Mouse (Mus musculus): ENCODE results near the gene Ctnna3. TPM values are rescaled to one million over a fixed set of nuclear protein-coding genes. Genes with fewer than 3 reads are reported as not detected.

Gene Ctnna3
- polyA plus RNA-seq, 1 experiment, result 1.2 TPM

GRCm38 (mm10) chr10:63652887-63653286, 223.0 kb downstream of the Ctnna3 start:
- WGBS, result 85% methylated on average over 9 of the region's 9 CpGs
- no peak for TF ChIP-seq POLR2A (IDR thresholded peaks at IDR 0.05; ENCODE audit: borderline replicate concordance, control insufficient read depth, low read depth, low read length)
- no peak for TF ChIP-seq CTCF (IDR thresholded peaks at IDR 0.05; ENCODE audit: control insufficient read depth, insufficient read depth, low read length)
- Histone ChIP-seq H3K4me1 (ENCODE audit: control insufficient read depth, insufficient read depth, low read length) (no peaks in the 10 kb centered on the region; the same call in 1 of the 2 replicates), H3K27ac (ENCODE audit: control insufficient read depth, insufficient read depth, low read depth, low read length, poor library complexity) (no peak overlapping the region), H3K4me3 (replicated peaks; ENCODE audit: control insufficient read depth, low read depth, low read length) (no peak overlapping the region)

- 80% methylated on average over 3 of the region's 3 CpGs for WGBS
- Histone ChIP-seq H3K27ac (ENCODE audit: control insufficient read depth, insufficient read depth, low read depth, low read length, poor library complexity) (no peak overlapping the region), H3K4me1 (ENCODE audit: control insufficient read depth, insufficient read depth, low read length) (no peaks in the 10 kb centered on the region; the same call in 1 of the 2 replicates), H3K4me3 (replicated peaks; ENCODE audit: control insufficient read depth, low read depth, low read length) (no peak overlapping the region)
- TF ChIP-seq CTCF (IDR thresholded peaks at IDR 0.05; ENCODE audit: control insufficient read depth, insufficient read depth, low read length) (no peak), POLR2A (IDR thresholded peaks at IDR 0.05; ENCODE audit: borderline replicate concordance, control insufficient read depth, low read depth, low read length) (no peak)
These were observed 223.7 kb downstream of the Ctnna3 start for GRCm38 (mm10) chr10:63653571-63653970.

GRCm38 (mm10) chr10:63654560-63654959, 224.7 kb downstream of the Ctnna3 start:
- Histone ChIP-seq H3K4me3 (replicated peaks; ENCODE audit: control insufficient read depth, low read depth, low read length) (no peak overlapping the region), H3K27ac (ENCODE audit: control insufficient read depth, insufficient read depth, low read depth, low read length, poor library complexity) (no peak overlapping the region), H3K4me1 (ENCODE audit: control insufficient read depth, insufficient read depth, low read length) (no peaks in the 10 kb centered on the region; the same call in 1 of the 2 replicates)
- WGBS, result 76% methylated on average over 5 of the region's 5 CpGs
- TF ChIP-seq POLR2A (IDR thresholded peaks at IDR 0.05; ENCODE audit: borderline replicate concordance, control insufficient read depth, low read depth, low read length) (no peak), CTCF (IDR thresholded peaks at IDR 0.05; ENCODE audit: control insufficient read depth, insufficient read depth, low read length) (no peak)

- TF ChIP-seq POLR2A (IDR thresholded peaks at IDR 0.05; ENCODE audit: borderline replicate concordance, control insufficient read depth, low read depth, low read length), result no peak
- Histone ChIP-seq H3K27ac (ENCODE audit: control insufficient read depth, insufficient read depth, low read depth, low read length, poor library complexity) (no peak overlapping the region), H3K4me3 (replicated peaks; ENCODE audit: control insufficient read depth, low read depth, low read length) (no peak overlapping the region), H3K4me1 (ENCODE audit: control insufficient read depth, insufficient read depth, low read length) (no peaks in the 10 kb centered on the region)
- WGBS, result 80% methylated on average over 6 of the region's 6 CpGs
These were observed 246.4 kb downstream of the Ctnna3 start for GRCm38 (mm10) chr10:63676343-63676742.

GRCm38 (mm10) chr10:63689233-63689632, 259.3 kb downstream of the Ctnna3 start:
- TF ChIP-seq CTCF (IDR thresholded peaks at IDR 0.05; ENCODE audit: control insufficient read depth, insufficient read depth, low read length) (no peak), POLR2A (IDR thresholded peaks at IDR 0.05; ENCODE audit: borderline replicate concordance, control insufficient read depth, low read depth, low read length) (no peak)
- Histone ChIP-seq H3K27ac (ENCODE audit: control insufficient read depth, insufficient read depth, low read depth, low read length, poor library complexity) (no peak overlapping the region), H3K4me1 (ENCODE audit: control insufficient read depth, insufficient read depth, low read length) (no peaks in the 10 kb centered on the region), H3K4me3 (replicated peaks; ENCODE audit: control insufficient read depth, low read depth, low read length) (no peak overlapping the region)
- WGBS, result 52% methylated on average over 3 of the region's 3 CpGs

GRCm38 (mm10) chr10:63689651-63690050, 259.8 kb downstream of the Ctnna3 start:
- WGBS, result 61% methylated on average over 4 of the region's 4 CpGs
- Histone ChIP-seq H3K4me3 (replicated peaks; ENCODE audit: control insufficient read depth, low read depth, low read length) (no peak overlapping the region), H3K27ac (ENCODE audit: control insufficient read depth, insufficient read depth, low read depth, low read length, poor library complexity) (no peak overlapping the region), H3K4me1 (ENCODE audit: control insufficient read depth, insufficient read depth, low read length) (no peaks in the 10 kb centered on the region)
- TF ChIP-seq CTCF (IDR thresholded peaks at IDR 0.05; ENCODE audit: control insufficient read depth, insufficient read depth, low read length) (no peak), POLR2A (IDR thresholded peaks at IDR 0.05; ENCODE audit: borderline replicate concordance, control insufficient read depth, low read depth, low read length) (no peak)

GRCm38 (mm10) chr10:63692039-63692438, 262.1 kb downstream of the Ctnna3 start:
- no peak overlapping the region for H3K27ac ChIP-seq (ENCODE audit: control insufficient read depth, insufficient read depth, low read depth, low read length, poor library complexity)
- H3K4me3 ChIP-seq (replicated peaks; ENCODE audit: control insufficient read depth, low read depth, low read length), result no peak overlapping the region
- no peak for TF ChIP-seq POLR2A (IDR thresholded peaks at IDR 0.05; ENCODE audit: borderline replicate concordance, control insufficient read depth, low read depth, low read length)
- 0 out of 2 replicates have a peak, but pooled peaks have one; percentile 20 for TF ChIP-seq CTCF (IDR thresholded peaks at IDR 0.05; ENCODE audit: control insufficient read depth, insufficient read depth, low read length)
- 33% methylated on average over 3 of the region's 3 CpGs for WGBS
- no peaks in the 10 kb centered on the region for H3K4me1 ChIP-seq (ENCODE audit: control insufficient read depth, insufficient read depth, low read length)

GRCm38 (mm10) chr10:63710211-63710610, 280.3 kb downstream of the Ctnna3 start:
- H3K4me1 ChIP-seq (ENCODE audit: control insufficient read depth, insufficient read depth, low read length), result no peaks in the 10 kb centered on the region
- no peak overlapping the region for H3K4me3 ChIP-seq (replicated peaks; ENCODE audit: control insufficient read depth, low read depth, low read length)
- WGBS, result 75% methylated on average over 6 of the region's 6 CpGs
- TF ChIP-seq POLR2A (IDR thresholded peaks at IDR 0.05; ENCODE audit: borderline replicate concordance, control insufficient read depth, low read depth, low read length) (no peak), CTCF (IDR thresholded peaks at IDR 0.05; ENCODE audit: control insufficient read depth, insufficient read depth, low read length) (no peak)
- no peak overlapping the region for H3K27ac ChIP-seq (ENCODE audit: control insufficient read depth, insufficient read depth, low read depth, low read length, poor library complexity)

- TF ChIP-seq POLR2A (IDR thresholded peaks at IDR 0.05; ENCODE audit: borderline replicate concordance, control insufficient read depth, low read depth, low read length) (no peak), CTCF (IDR thresholded peaks at IDR 0.05; ENCODE audit: control insufficient read depth, insufficient read depth, low read length) (no peak)
- 26% methylated on average over 8 of the region's 8 CpGs for WGBS
- no peaks in the 10 kb centered on the region for H3K4me1 ChIP-seq (ENCODE audit: control insufficient read depth, insufficient read depth, low read length)
- no peak overlapping the region for H3K27ac ChIP-seq (ENCODE audit: control insufficient read depth, insufficient read depth, low read depth, low read length, poor library complexity)
- no peak overlapping the region for H3K4me3 ChIP-seq (replicated peaks; ENCODE audit: control insufficient read depth, low read depth, low read length)
These were observed 282.6 kb downstream of the Ctnna3 start for GRCm38 (mm10) chr10:63712530-63712929.

Data from bone marrow, adult 2 months (tissue).